In the genomic region with DNA sequence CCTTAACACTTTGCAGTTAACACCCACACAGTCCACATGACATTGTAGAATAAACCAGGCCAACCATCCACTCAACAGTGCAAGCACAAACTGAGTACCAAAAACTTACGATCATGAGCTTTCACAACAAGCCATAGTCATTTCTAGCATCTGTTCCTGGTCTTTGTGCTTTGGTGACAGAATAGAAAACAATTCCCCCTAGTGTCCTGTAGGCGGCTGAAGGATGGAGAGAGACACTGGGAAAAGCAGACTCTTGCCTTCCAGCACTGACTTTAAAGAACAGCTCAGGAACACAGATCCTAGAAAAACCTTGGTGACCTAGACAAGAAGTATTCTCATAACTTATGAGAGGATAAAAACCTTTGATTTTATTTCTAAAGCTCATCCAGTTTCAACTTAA, we compare ENCODE assay signal across 8 mouse cellular contexts. TPM values are rescaled to one million over a fixed set of nuclear protein-coding genes. Genes with fewer than 3 reads are reported as not detected.
DNase-seq lines count a peak whose midpoint lies in the region; ATAC-seq and TF ChIP-seq lines count a peak whose summit lies in the region.

No protein-coding gene starts in this region.

- H3K4me3 ChIP-seq in intestine, embryonic 14.5 days (ENCODE audit: low read depth, low read length) = no peak overlapping the region
- no peak overlapping the region for H3K4me3 ChIP-seq in intestine, embryonic 16.5 days (ENCODE audit: low read length)
- H3K4me3 ChIP-seq in embryonic facial prominence, embryonic 11.5 days (ENCODE audit: low read depth, low read length) = no peak overlapping the region

- peaks cover 15% of the 10 kb centered on the region for H3K4me1 ChIP-seq in intestine, embryonic 14.5 days (replicated peaks; ENCODE audit: control insufficient read depth, insufficient read depth, low read length)
- peaks cover 21% of the 10 kb centered on the region for H3K4me1 ChIP-seq in intestine, embryonic 16.5 days (ENCODE audit: control insufficient read depth, insufficient read depth, low read length)
- no peaks in the 10 kb centered on the region for H3K4me1 ChIP-seq in embryonic facial prominence, embryonic 11.5 days (ENCODE audit: control insufficient read depth, insufficient read depth, low read length)

- no peaks in the 10 kb centered on the region for H3K27me3 ChIP-seq in intestine, embryonic 14.5 days (replicated peaks; ENCODE audit: control insufficient read depth, insufficient read depth, low read length)
- no peaks in the 10 kb centered on the region for H3K27me3 ChIP-seq in intestine, embryonic 16.5 days (replicated peaks; ENCODE audit: control insufficient read depth, insufficient read depth, low read length)
- H3K27me3 ChIP-seq in Patski = no peaks in the 10 kb centered on the region
- H3K27me3 ChIP-seq in embryonic facial prominence, embryonic 11.5 days (ENCODE audit: control insufficient read depth, insufficient read depth, low read length) = no peaks in the 10 kb centered on the region

- in situ Hi-C loops in Patski (cut with MboI; ENCODE audit: low pct_unique_long_range_greater_than_20kb) = loop anchor here (5.0 to 10.0 kb wide), 2 partner anchors 343 to 1584 kb away; no protein-coding TSS in a partner anchor

- H3K4me2 ChIP-seq in intestine, embryonic 14.5 days (ENCODE audit: low read length) = peak overlapping the region; percentile 87
- no peak overlapping the region for H3K4me2 ChIP-seq in intestine, embryonic 16.5 days (ENCODE audit: low read depth, low read length)
- no peak overlapping the region for H3K4me2 ChIP-seq in embryonic facial prominence, embryonic 11.5 days (ENCODE audit: low read depth, low read length)

- no peak for ATAC-seq in intestine, embryonic 14.5 days (replicated peaks; ENCODE audit: low FRiP score, low TSS enrichment, low read depth)
- no peak for ATAC-seq in intestine, embryonic 16.5 days
- no peak for ATAC-seq in Patski
- no peak for ATAC-seq in embryonic facial prominence, embryonic 11.5 days (replicated peaks; ENCODE audit: insufficient number of reproducible peaks, low FRiP score, low TSS enrichment, low read depth)

- no peaks in the 10 kb centered on the region for H3K9me3 ChIP-seq in intestine, embryonic 14.5 days (ENCODE audit: control insufficient read depth, low read length)
- no peaks in the 10 kb centered on the region for H3K9me3 ChIP-seq in intestine, embryonic 16.5 days (ENCODE audit: control insufficient read depth, low read length)
- H3K9me3 ChIP-seq in embryonic facial prominence, embryonic 11.5 days (replicated peaks; ENCODE audit: control insufficient read depth, low read length) = no peaks in the 10 kb centered on the region

- H3K9ac ChIP-seq in intestine, embryonic 14.5 days (ENCODE audit: low read length) = no peak overlapping the region
- no peak overlapping the region for H3K9ac ChIP-seq in intestine, embryonic 16.5 days (ENCODE audit: low read depth, low read length)
- H3K9ac ChIP-seq in embryonic facial prominence, embryonic 11.5 days (replicated peaks; ENCODE audit: low read length) = no peak overlapping the region

- no peaks in the 10 kb centered on the region for H3K36me3 ChIP-seq in intestine, embryonic 14.5 days (ENCODE audit: control insufficient read depth, insufficient read depth, low read length)
- H3K36me3 ChIP-seq in intestine, embryonic 16.5 days (ENCODE audit: control insufficient read depth, insufficient read depth, low read length) = no peaks in the 10 kb centered on the region
- no peaks in the 10 kb centered on the region for H3K36me3 ChIP-seq in embryonic facial prominence, embryonic 11.5 days (replicated peaks; ENCODE audit: control insufficient read depth, insufficient read depth, low read depth, low read length)

- no peak for DNase-seq in intestine, embryonic 14.5 days (ENCODE audit: low spot score)
- DNase-seq in Patski (ENCODE audit: low read depth, low spot score) = no peak
- DNase-seq in embryonic facial prominence, embryonic 11.5 days (ENCODE audit: low spot score) = peak; percentile 65
- peak; percentile 24 for DNase-seq in kidney, postnatal 14 days
- peak; percentile 75 for DNase-seq in retina, postnatal 1 day
- DNase-seq in layer of hippocampus, adult 9-10 months (ENCODE audit: low spot score) = no peak
- no peak for DNase-seq in testis, postnatal 14 days (ENCODE audit: low spot score)

- H3K27ac ChIP-seq in intestine, embryonic 14.5 days (ENCODE audit: low read depth) = no peak overlapping the region
- no peak overlapping the region for H3K27ac ChIP-seq in intestine, embryonic 16.5 days (ENCODE audit: low read length)
- no peak overlapping the region for H3K27ac ChIP-seq in embryonic facial prominence, embryonic 11.5 days (replicated peaks; ENCODE audit: low read depth, low read length)

- WGBS in intestine, embryonic 14.5 days = 20% methylated on average over 2 of the region's 2 CpGs
- WGBS in intestine, embryonic 16.5 days = 15% methylated on average over 2 of the region's 2 CpGs
- WGBS in embryonic facial prominence, embryonic 11.5 days = 27% methylated on average over 2 of the region's 2 CpGs

- peak; percentile 69 for TF ChIP-seq CTCF in Patski (IDR thresholded peaks at IDR 0.05)

- POLR2A ChIA-PET in Patski (lab: Charles Lee) = interaction anchor here (0.7 kb wide), 1 partner anchor 356 kb away, joined by 10 read pairs; no protein-coding TSS in a partner anchor

- CTCF ChIA-PET in Patski (lab: Charles Lee) = interaction anchor here (0.6 to 3.1 kb wide), 10 partner anchors 9 to 345 kb away, joined by 3 to 16 read pairs (median 4); no protein-coding TSS in a partner anchor

RNA-seq across cellular contexts. Expression of a gene that starts 3.0 kb away (rescaled TPM):
- 14.6 and 15.3 TPM in 2 replicates for polyA plus RNA-seq in intestine, embryonic 14.5 days (2014; fragmentation: Nextera tagmentation; extraction: Ambion mirVana)
- polyA plus RNA-seq in intestine, embryonic 16.5 days (2015; fragmentation: Nextera tagmentation; extraction: Ambion mirVana) = 4.6 and 5.0 TPM in 2 replicates
- 68.6 TPM for polyA plus RNA-seq in Patski (2021)
- polyA plus RNA-seq in embryonic facial prominence, embryonic 11.5 days (2014; fragmentation: Nextera tagmentation; extraction: Ambion mirVana) = 8.0 and 8.6 TPM in 2 replicates

Comparison
In these comparisons a context has a peak if more than half of its experiments do, and no peak if none do; other contexts are left out.
1. DNase-seq: peak in embryonic facial prominence, embryonic 11.5 days (single experiment), kidney, postnatal 14 days (single experiment) and retina, postnatal 1 day (single experiment); none in intestine, embryonic 14.5 days (single experiment), Patski (single experiment), layer of hippocampus, adult 9-10 months (single experiment) and testis, postnatal 14 days (single experiment).